Mouse (Mus musculus): ENCODE measurements around the gene Tmem135. TPM values are rescaled to one million over a fixed set of nuclear protein-coding genes. Genes with fewer than 3 reads are reported as not detected.

Tmem135 gene
- polyA plus RNA-seq, 1 experiment from 2014 or later: 21.0 TPM

DNA sequence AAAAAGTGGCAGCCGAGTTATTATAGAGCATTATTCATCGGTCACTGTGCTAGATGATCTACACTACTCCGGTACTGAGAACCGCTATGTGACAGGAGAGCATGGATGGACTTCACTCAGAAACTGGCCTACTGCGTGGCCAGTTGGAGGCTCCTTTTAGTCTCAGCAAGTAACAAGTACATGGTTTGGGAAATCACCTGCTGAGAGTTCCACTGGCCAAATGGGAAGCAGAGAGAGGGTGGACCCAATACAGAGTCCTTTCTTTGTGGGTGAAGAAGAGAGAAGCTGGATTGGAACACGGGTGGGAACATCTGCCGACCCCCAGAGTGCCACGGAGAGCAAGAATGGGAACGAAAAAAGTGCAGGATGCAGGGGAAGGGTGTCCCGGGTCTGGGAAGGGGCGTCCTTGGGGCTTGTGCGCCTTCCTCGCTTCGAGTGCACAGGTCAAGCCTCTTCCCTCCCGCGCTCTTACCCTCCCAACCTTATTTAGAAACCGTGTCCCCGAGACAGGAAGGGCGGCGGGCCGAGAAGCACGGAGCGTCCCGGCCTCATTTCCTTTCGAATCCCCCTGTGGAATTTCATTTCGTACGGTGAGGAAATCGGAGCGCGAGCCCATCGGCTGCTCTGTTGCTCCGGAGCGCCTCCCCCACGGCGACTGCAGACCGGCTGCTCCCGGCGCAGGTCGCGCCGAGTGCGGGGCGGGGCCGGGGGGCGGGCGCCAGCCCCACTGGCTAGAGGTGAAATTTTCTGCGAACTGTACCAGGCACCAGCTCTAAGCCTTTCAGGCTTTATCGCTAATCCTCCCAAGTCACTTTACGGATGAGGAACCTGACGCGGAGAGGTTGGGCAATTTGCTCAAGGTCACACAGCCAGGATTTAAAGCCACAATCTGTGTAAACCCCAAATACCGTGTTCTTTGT is 709 bp downstream of the Tmem135 start:
- H3K9me3 ChIP-seq (ENCODE audit: control insufficient read depth, low read length): no peaks in the 10 kb centered on the region
- peak overlapping the region; percentile 90 for H3K4me2 ChIP-seq (replicated peaks; ENCODE audit: low read depth)
- ATAC-seq (ENCODE audit: low FRiP score, low TSS enrichment): peak; percentile 89
- H3K36me3 ChIP-seq (ENCODE audit: control insufficient read depth, insufficient read depth, low read length): no peaks in the 10 kb centered on the region
- peak overlapping the region; percentile 97 for H3K27ac ChIP-seq (replicated peaks)
- H3K4me3 ChIP-seq (ENCODE audit: low read depth, low read length): peak overlapping the region; percentile 96
- TF ChIP-seq CTCF (IDR thresholded peaks at IDR 0.05; ENCODE audit: low read depth) (no peak), EP300 (optimal IDR thresholded peaks at IDR 0.05) (peak; percentile 70)
- H3K27me3 ChIP-seq (ENCODE audit: control insufficient read depth, insufficient read depth, low read length): no peaks in the 10 kb centered on the region
- WGBS: 4% methylated on average over 51 of the region's 52 CpGs
- peak; percentile 90 for DNase-seq (ENCODE audit: low spot score)
- peak overlapping the region; percentile 68 for H3K9ac ChIP-seq (ENCODE audit: low read length)
- no peaks in the 10 kb centered on the region for H3K4me1 ChIP-seq (replicated peaks; ENCODE audit: control insufficient read depth, insufficient read depth)

DNA sequence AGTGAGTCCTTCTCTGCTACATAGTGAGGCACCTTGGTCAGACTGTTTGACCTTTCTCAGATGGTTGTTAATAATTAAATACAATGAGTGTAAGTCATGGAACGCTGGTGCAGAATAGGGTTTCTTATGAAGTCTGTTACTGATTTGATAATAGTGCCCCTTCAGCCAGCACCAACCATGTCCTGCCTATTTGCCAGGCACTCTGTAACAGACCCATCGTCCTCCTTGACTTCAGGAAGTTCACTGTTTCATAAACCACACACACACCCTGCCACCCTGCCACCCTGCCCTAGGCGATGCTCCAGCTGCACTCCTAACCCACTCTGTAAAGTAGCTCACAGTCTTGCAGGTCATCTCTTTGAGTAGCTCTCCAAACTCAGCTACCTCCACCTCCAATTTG is 2.1 kb downstream of the Tmem135 start:
- Histone ChIP-seq H3K27ac (replicated peaks) (no peak overlapping the region), H3K4me3 (ENCODE audit: low read depth, low read length) (no peak overlapping the region), H3K27me3 (ENCODE audit: control insufficient read depth, insufficient read depth, low read length) (no peaks in the 10 kb centered on the region), H3K9ac (ENCODE audit: low read length) (no peak overlapping the region), H3K36me3 (ENCODE audit: control insufficient read depth, insufficient read depth, low read length) (no peaks in the 10 kb centered on the region), H3K4me2 (replicated peaks; ENCODE audit: low read depth) (no peak overlapping the region), H3K9me3 (ENCODE audit: control insufficient read depth, low read length) (no peaks in the 10 kb centered on the region), H3K4me1 (replicated peaks; ENCODE audit: control insufficient read depth, insufficient read depth) (no peaks in the 10 kb centered on the region)
- TF ChIP-seq EP300 (optimal IDR thresholded peaks at IDR 0.05) (no peak), CTCF (IDR thresholded peaks at IDR 0.05; ENCODE audit: low read depth) (no peak)
- WGBS: 75% methylated on average over 3 of the region's 3 CpGs
- DNase-seq (ENCODE audit: low spot score): peak; percentile 34
- no peak for ATAC-seq (ENCODE audit: low FRiP score, low TSS enrichment)

DNA sequence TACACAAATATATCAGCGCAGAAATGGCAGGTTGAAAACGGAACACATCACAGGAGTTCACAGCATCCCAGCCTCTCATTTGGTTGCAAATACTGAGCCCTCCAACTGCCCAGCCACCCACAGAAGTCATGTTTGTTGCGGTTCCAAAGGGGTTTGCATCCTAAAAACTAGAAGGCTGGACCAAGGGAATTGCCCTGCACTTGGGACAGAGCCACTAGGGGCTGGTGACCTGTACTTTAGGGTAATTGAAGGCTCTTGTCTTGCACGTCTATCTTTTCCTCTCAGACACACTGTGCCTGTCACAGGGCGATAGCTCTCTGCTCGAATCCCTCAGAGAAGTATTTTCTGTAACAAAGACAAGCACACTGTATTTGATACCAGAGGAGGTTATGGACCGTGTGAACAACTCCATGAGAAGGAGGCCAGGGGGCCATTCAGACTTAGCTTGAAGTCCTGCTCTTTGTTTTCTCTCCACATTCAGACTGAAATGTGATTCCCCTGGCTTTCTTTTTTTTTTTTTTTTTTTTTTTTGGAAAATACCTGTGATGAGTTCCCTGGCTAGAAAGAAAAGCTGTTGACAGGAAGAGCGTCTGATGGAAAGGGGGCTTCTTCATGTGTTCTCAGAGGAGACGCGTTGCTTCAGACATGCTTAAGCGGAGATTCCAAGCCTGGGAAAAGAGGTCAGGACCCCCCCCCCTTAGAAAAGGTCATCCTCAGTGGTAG is 2.7 kb downstream of the Tmem135 start:
- Histone ChIP-seq H3K27me3 (ENCODE audit: control insufficient read depth, insufficient read depth, low read length) (no peaks in the 10 kb centered on the region), H3K9me3 (ENCODE audit: control insufficient read depth, low read length) (no peaks in the 10 kb centered on the region), H3K9ac (ENCODE audit: low read length) (no peak overlapping the region), H3K4me1 (replicated peaks; ENCODE audit: control insufficient read depth, insufficient read depth) (no peaks in the 10 kb centered on the region), H3K27ac (replicated peaks) (no peak overlapping the region), H3K36me3 (ENCODE audit: control insufficient read depth, insufficient read depth, low read length) (no peaks in the 10 kb centered on the region), H3K4me2 (replicated peaks; ENCODE audit: low read depth) (no peak overlapping the region), H3K4me3 (ENCODE audit: low read depth, low read length) (no peak overlapping the region)
- ATAC-seq (ENCODE audit: low FRiP score, low TSS enrichment) (no peak), DNase-seq (ENCODE audit: low spot score) (no peak)
- 80% methylated on average over 11 of the region's 11 CpGs for WGBS
- TF ChIP-seq CTCF (IDR thresholded peaks at IDR 0.05; ENCODE audit: low read depth) (no peak), EP300 (optimal IDR thresholded peaks at IDR 0.05) (no peak)

DNA sequence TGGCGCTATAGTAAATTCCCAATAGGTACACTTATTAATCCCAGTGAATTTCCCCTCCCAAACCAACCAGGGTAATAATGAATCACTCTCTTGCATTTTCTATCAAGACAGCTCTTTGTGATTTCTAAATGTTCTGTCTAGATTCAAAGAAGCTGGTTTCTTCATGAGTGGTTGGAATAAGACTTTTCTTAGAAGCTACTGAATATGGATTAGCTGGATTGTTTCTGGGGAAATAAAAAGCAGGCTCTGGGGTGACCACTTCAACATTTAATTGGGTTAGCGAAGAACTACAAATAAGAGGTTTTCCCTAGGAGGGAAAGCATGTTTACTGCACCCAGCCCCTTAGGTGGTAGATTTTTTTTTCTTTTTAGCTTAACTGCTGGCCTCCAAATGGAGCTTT is 3.3 kb downstream of the Tmem135 start:
- Histone ChIP-seq H3K9me3 (ENCODE audit: control insufficient read depth, low read length) (no peaks in the 10 kb centered on the region), H3K36me3 (ENCODE audit: control insufficient read depth, insufficient read depth, low read length) (no peaks in the 10 kb centered on the region), H3K27ac (replicated peaks) (no peak overlapping the region), H3K9ac (ENCODE audit: low read length) (no peak overlapping the region), H3K4me2 (replicated peaks; ENCODE audit: low read depth) (no peak overlapping the region), H3K4me3 (ENCODE audit: low read depth, low read length) (no peak overlapping the region), H3K4me1 (replicated peaks; ENCODE audit: control insufficient read depth, insufficient read depth) (no peaks in the 10 kb centered on the region), H3K27me3 (ENCODE audit: control insufficient read depth, insufficient read depth, low read length) (no peaks in the 10 kb centered on the region)
- WGBS: 89% methylated on average over 2 of the region's 2 CpGs
- TF ChIP-seq CTCF (IDR thresholded peaks at IDR 0.05; ENCODE audit: low read depth): no peak
- no peak for TF ChIP-seq EP300 (optimal IDR thresholded peaks at IDR 0.05)
- ATAC-seq (ENCODE audit: low FRiP score, low TSS enrichment) (no peak), DNase-seq (ENCODE audit: low spot score) (no peak)

DNA sequence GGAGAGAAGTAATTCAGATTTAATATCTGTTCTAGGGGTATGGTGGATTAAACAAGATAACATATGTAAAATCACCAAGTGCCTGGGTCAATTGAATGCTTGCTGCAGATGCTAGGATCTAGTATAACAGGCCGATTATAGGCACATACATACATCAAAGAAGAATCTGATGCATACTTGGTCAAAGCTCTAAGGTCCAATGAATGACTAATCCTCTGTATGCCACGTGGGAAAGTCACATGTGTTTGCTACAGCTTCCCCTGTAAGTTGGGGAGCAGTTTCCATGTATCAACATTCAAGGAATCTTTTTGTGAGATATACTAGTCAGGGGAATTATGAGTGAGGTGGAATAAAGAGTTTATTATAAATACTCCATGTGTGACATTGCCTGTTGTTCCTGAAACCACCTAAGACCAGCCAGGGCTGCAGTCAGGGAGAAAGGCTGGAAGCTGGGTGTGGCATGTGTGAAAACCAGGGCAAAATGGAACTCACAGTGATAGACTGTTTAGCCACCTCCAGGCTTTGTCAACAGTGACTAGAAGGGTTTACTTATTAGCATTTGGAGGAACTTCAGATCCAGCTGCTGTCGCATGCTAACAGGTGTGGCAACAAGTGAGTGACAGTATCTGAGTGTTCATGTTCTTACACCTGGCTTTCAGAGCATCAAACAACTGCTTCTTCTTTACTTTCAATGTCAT is 6.0 kb downstream of the Tmem135 start:
- Histone ChIP-seq H3K27me3 (ENCODE audit: control insufficient read depth, insufficient read depth, low read length) (no peaks in the 10 kb centered on the region), H3K27ac (replicated peaks) (0 out of 2 replicates have a peak overlapping the region, but pooled peaks have one; percentile 5), H3K4me3 (ENCODE audit: low read depth, low read length) (no peak overlapping the region), H3K9me3 (ENCODE audit: control insufficient read depth, low read length) (no peaks in the 10 kb centered on the region), H3K4me2 (replicated peaks; ENCODE audit: low read depth) (no peak overlapping the region), H3K4me1 (replicated peaks; ENCODE audit: control insufficient read depth, insufficient read depth) (no peaks in the 10 kb centered on the region), H3K36me3 (ENCODE audit: control insufficient read depth, insufficient read depth, low read length) (no peaks in the 10 kb centered on the region), H3K9ac (ENCODE audit: low read length) (no peak overlapping the region)
- DNase-seq (ENCODE audit: low spot score): peak; percentile 48
- 47% methylated on average over 3 of the region's 3 CpGs for WGBS
- TF ChIP-seq CTCF (IDR thresholded peaks at IDR 0.05; ENCODE audit: low read depth): no peak
- no peak for TF ChIP-seq EP300 (optimal IDR thresholded peaks at IDR 0.05)
- ATAC-seq (ENCODE audit: low FRiP score, low TSS enrichment): peak; percentile 90

Measured in stomach, postnatal 0 days (tissue).